14 mouse cellular contexts compared by ENCODE assay signal in the genomic region with DNA sequence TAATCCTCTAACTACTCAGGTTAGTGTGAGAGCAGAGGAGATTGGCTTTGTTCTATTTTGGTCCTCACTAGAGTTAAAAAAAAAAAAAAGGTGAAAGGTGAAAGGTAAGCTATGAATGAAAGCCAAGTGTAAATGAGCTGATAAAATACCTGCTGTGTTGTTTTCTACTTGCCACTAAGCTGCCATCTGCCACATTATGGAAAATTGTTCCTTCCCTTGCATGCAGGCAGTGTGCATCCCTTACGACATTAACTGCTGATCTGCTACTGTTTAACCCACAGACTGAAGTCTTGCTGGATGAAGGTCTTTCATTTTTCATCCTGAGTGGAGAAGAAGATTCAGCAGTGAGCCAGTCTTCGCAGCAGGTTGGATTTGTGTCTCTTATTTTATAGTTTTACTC. TPM values are rescaled to one million over a fixed set of nuclear protein-coding genes. Genes with fewer than 3 reads are reported as not detected.
"Had no signal": no experiment of that assay in that cellular context is flagged by ENCODE, and none has a peak within 500 bp of the region (broad histone marks: within the 10 kb centered on the region; RNA-seq: fewer than 3 reads in every experiment).

No protein-coding gene starts in this region.

- H3K27me3 ChIP-seq: midbrain, embryonic 13.5 days had no signal

- DNase-seq: kidney, postnatal 14 days; left cerebral cortex, postnatal 4 days; lung, embryonic 14.5 days; lung, postnatal 10 days; lung, postnatal 4 days; thymus, postnatal 4 days had no signal

- H3K9ac ChIP-seq: kidney, embryonic 15.5 days; limb, embryonic 13.5 days; liver, embryonic 12.5 days; lung, embryonic 14.5 days; midbrain, embryonic 13.5 days had no signal

- H3K4me3 ChIP-seq: kidney, embryonic 15.5 days; limb, embryonic 13.5 days; liver, embryonic 12.5 days; midbrain, embryonic 13.5 days; myocyte had no signal

- H3K4me2 ChIP-seq: kidney, embryonic 15.5 days; limb, embryonic 13.5 days; liver, embryonic 12.5 days; lung, embryonic 14.5 days; midbrain, embryonic 13.5 days had no signal

- ATAC-seq: liver, embryonic 12.5 days; midbrain, embryonic 13.5 days had no signal

- H3K9me3 ChIP-seq: kidney, embryonic 15.5 days; limb, embryonic 13.5 days; liver, embryonic 12.5 days; midbrain, embryonic 13.5 days had no signal

- H3K27ac ChIP-seq: kidney, embryonic 15.5 days; limb, embryonic 13.5 days; liver, embryonic 12.5 days; midbrain, embryonic 13.5 days; stomach, postnatal 0 days had no signal

- H3K36me3 ChIP-seq: kidney, embryonic 15.5 days; limb, embryonic 13.5 days; midbrain, embryonic 13.5 days had no signal

RNA-seq across cellular contexts. Expression of a gene that starts 11.5 kb away (rescaled TPM):
- polyA plus RNA-seq: large intestine, adult 2 months; lung, embryonic 14.5 days; myocyte; neural tube, embryonic 11.5 days had no signal
